Mouse (Mus musculus) myocyte (in vitro differentiated cells): ENCODE data around the gene 6030498E09Rik. TPM values are rescaled to one million over a fixed set of nuclear protein-coding genes. Genes with fewer than 3 reads are reported as not detected.

ENCODE experiments used
- H3K27me3 ChIP-seq: one replicate; pipeline ENCODE4 v1.6.1; 2011; ENCODE audit not compliant: control insufficient read depth, insufficient read depth, insufficient read length
- H3K36me3 ChIP-seq: one replicate; pipeline ENCODE4 v1.6.1; 2011; ENCODE audit not compliant: control insufficient read depth, insufficient read depth
- H3K4me2 ChIP-seq: one replicate; pipeline ENCODE4 v1.6.1; 2011; ENCODE audit warnings: low read depth, control low read depth
- H3K4me3 ChIP-seq: one replicate; pipeline ENCODE4 v1.5.1; 2011; ENCODE audit warnings: mild to moderate bottlenecking, control low read depth, moderate library complexity
- H3K79me2 ChIP-seq: one replicate; pipeline ENCODE4 v1.6.1; 2011; ENCODE audit not compliant: control insufficient read depth, insufficient read depth
- H3ac ChIP-seq: one replicate; pipeline ENCODE4 v1.6.1; 2011; ENCODE audit not compliant: control insufficient read depth, insufficient read length
- CEBPB ChIP-seq: IDR thresholded peaks from 2 replicates; pipeline ENCODE4 v1.6.1; 2011; ENCODE audit warnings: mild to moderate bottlenecking, moderate library complexity; ENCODE audit not compliant: poor library complexity, insufficient read depth, severe bottlenecking
- E2F4 ChIP-seq: IDR thresholded peaks from one replicate; pipeline ENCODE4 v1.6.1; 2011; ENCODE audit warnings: mild to moderate bottlenecking, control low read depth, moderate library complexity; ENCODE audit not compliant: insufficient read depth
- MAX ChIP-seq: IDR thresholded peaks from one replicate; pipeline ENCODE4 v1.6.1; 2011; ENCODE audit warnings: low read depth, mild to moderate bottlenecking, control low read depth
- MYOD1 ChIP-seq, 3 experiments: IDR thresholded peaks; one replicate each; pipeline ENCODE4 v1.6.1; 2011; ENCODE audit warnings: control low read depth in 2 of 3, low read depth in 2 of 3, mild to moderate bottlenecking in 2 of 3, moderate library complexity in 1 of 3; ENCODE audit not compliant: insufficient read length in 2 of 3, control insufficient read depth in 1 of 3
- MYOG ChIP-seq, 3 experiments: IDR thresholded peaks; one replicate each; pipeline ENCODE4 v1.6.1; 2011; ENCODE audit warnings: control low read depth in 2 of 3, low read depth in 2 of 3, mild to moderate bottlenecking in 2 of 3; ENCODE audit not compliant: insufficient read length in 2 of 3, control insufficient read depth in 1 of 3, insufficient read depth in 1 of 3
- POLR2A ChIP-seq: IDR thresholded peaks from one replicate; pipeline ENCODE4 v1.6.1; 2011; ENCODE audit warnings: low read depth, mild to moderate bottlenecking, control low read depth, moderate library complexity; ENCODE audit not compliant: insufficient read length
- POLR2AphosphoS2 ChIP-seq: IDR thresholded peaks from one replicate; pipeline ENCODE4 v1.6.1; 2011; ENCODE audit warnings: low read depth, control low read depth; ENCODE audit not compliant: insufficient read length
- REST ChIP-seq: IDR thresholded peaks from one replicate; pipeline ENCODE4 v1.6.1; 2011; ENCODE audit warnings: mild to moderate bottlenecking, control low read depth, moderate library complexity; ENCODE audit not compliant: insufficient read depth, insufficient read length
- SRF ChIP-seq: IDR thresholded peaks from one replicate; pipeline ENCODE4 v1.6.1; 2011; ENCODE audit warnings: low read depth; ENCODE audit not compliant: control insufficient read depth, insufficient read length
- TCF12 ChIP-seq: IDR thresholded peaks from one replicate; pipeline ENCODE4 v1.6.1; 2011; ENCODE audit warnings: mild to moderate bottlenecking, control low read depth; ENCODE audit not compliant: poor library complexity, insufficient read depth, severe bottlenecking
- TCF3 ChIP-seq: IDR thresholded peaks from one replicate; pipeline ENCODE4 v1.6.1; 2011; ENCODE audit warnings: low read depth, control low read depth; ENCODE audit not compliant: insufficient read length
- USF1 ChIP-seq: IDR thresholded peaks from one replicate; pipeline ENCODE4 v1.6.1; 2011; ENCODE audit warnings: low read depth, mild to moderate bottlenecking, control low read depth, moderate library complexity
- polyA plus RNA-seq: library from polyadenylated mRNA; unstranded; fragments of >200 nt; fragmentation: generic; extraction: Trizol; gene quantifications from one replicate; pipeline ENCODE4 v1.2.1, GENCODE M21; 2012; ENCODE audit warnings: missing spikeins

6030498E09Rik gene
- not detected for polyA plus RNA-seq

- H3K4me2 ChIP-seq: no peak within 1 kb of the TSS
These were observed at the start of gene 6030498E09Rik for GRCm38 (mm10) chrX:38772478-38772877. Gene 6030498E09Rik (plus strand): TSS chrX:38772671.

GRCm38 (mm10) chrX:38730081-38730480 is 42.4 kb upstream of the 6030498E09Rik start:
- TF ChIP-seq E2F4: no peak
- no peak for TF ChIP-seq MYOD1 (IDR thresholded peaks at IDR 0.05; ENCODE audit: control insufficient read depth in 1 of 3, insufficient read length in 2 of 3, low read depth in 2 of 3)
- TF ChIP-seq MAX: no peak
- TF ChIP-seq SRF: no peak
- Histone ChIP-seq H3ac (no peak overlapping the region), H3K79me2 (no peaks in the 10 kb centered on the region), H3K4me3 (no peak overlapping the region), H3K36me3 (no peaks in the 10 kb centered on the region), H3K27me3 (no peaks in the 10 kb centered on the region), H3K4me2 (no peak overlapping the region)

More at GRCm38 (mm10) chrX:38772478-38772877, at the start of gene 6030498E09Rik:
- Histone ChIP-seq H3K79me2 (no peaks in the 10 kb centered on the region), H3K4me3 (no peak within 1 kb of the TSS), H3ac (no peak within 1 kb of the TSS), H3K36me3 (no peaks in the 10 kb centered on the region), H3K27me3 (no peaks in the 10 kb centered on the region)
- TF ChIP-seq USF1 (no peak), CEBPB (no peak), REST (no peak)

GRCm38 (mm10) chrX:38730639-38731038 is 41.8 kb upstream of the 6030498E09Rik start:
- H3ac ChIP-seq: no peak overlapping the region
- H3K36me3 ChIP-seq: no peaks in the 10 kb centered on the region
- no peaks in the 10 kb centered on the region for H3K79me2 ChIP-seq

GRCm38 (mm10) chrX:38733683-38734082 is 38.8 kb upstream of the 6030498E09Rik start:
- Histone ChIP-seq H3ac (no peak overlapping the region), H3K4me3 (no peak overlapping the region), H3K4me2 (no peak overlapping the region), H3K27me3 (no peaks in the 10 kb centered on the region), H3K36me3 (no peaks in the 10 kb centered on the region), H3K79me2 (no peaks in the 10 kb centered on the region)
- no peak for TF ChIP-seq USF1
- no peak for TF ChIP-seq TCF3
- no peak for TF ChIP-seq MAX
- no peak for TF ChIP-seq TCF12
- no peak for TF ChIP-seq REST
- no peak for TF ChIP-seq POLR2A
- TF ChIP-seq POLR2AphosphoS2: no peak
- TF ChIP-seq E2F4: no peak
- TF ChIP-seq MYOG (IDR thresholded peaks at IDR 0.05; ENCODE audit: control insufficient read depth in 1 of 3, insufficient read depth in 1 of 3, insufficient read length in 2 of 3, low read depth in 2 of 3): no peak

More at GRCm38 (mm10) chrX:38730639-38731038, 41.8 kb upstream of the 6030498E09Rik start:
- H3K4me2 ChIP-seq: no peak overlapping the region
- H3K4me3 ChIP-seq: no peak overlapping the region
- no peaks in the 10 kb centered on the region for H3K27me3 ChIP-seq
- TF ChIP-seq SRF (no peak), TCF3 (no peak), POLR2A (no peak), MYOG (IDR thresholded peaks at IDR 0.05; ENCODE audit: control insufficient read depth in 1 of 3, insufficient read depth in 1 of 3, insufficient read length in 2 of 3, low read depth in 2 of 3) (no peak), MAX (no peak), CEBPB (no peak), USF1 (no peak), E2F4 (no peak), MYOD1 (IDR thresholded peaks at IDR 0.05; ENCODE audit: control insufficient read depth in 1 of 3, insufficient read length in 2 of 3, low read depth in 2 of 3) (no peak), REST (no peak), POLR2AphosphoS2 (no peak), TCF12 (no peak)

- no peak overlapping the region for H3K4me2 ChIP-seq
- H3K27me3 ChIP-seq: no peaks in the 10 kb centered on the region
- H3K36me3 ChIP-seq: no peaks in the 10 kb centered on the region
- no peaks in the 10 kb centered on the region for H3K79me2 ChIP-seq
- no peak overlapping the region for H3ac ChIP-seq
- no peak overlapping the region for H3K4me3 ChIP-seq
- TF ChIP-seq CEBPB (no peak), REST (no peak), USF1 (no peak), MYOD1 (IDR thresholded peaks at IDR 0.05; ENCODE audit: control insufficient read depth in 1 of 3, insufficient read length in 2 of 3, low read depth in 2 of 3) (no peak), POLR2AphosphoS2 (no peak), MAX (no peak), MYOG (IDR thresholded peaks at IDR 0.05; ENCODE audit: control insufficient read depth in 1 of 3, insufficient read depth in 1 of 3, insufficient read length in 2 of 3, low read depth in 2 of 3) (no peak), E2F4 (no peak), TCF12 (no peak), TCF3 (no peak), POLR2A (no peak), SRF (no peak)
These were observed 37.3 kb upstream of the 6030498E09Rik start for GRCm38 (mm10) chrX:38734916-38735880.
